Mouse (Mus musculus): ENCODE data around the gene Ptov1. TPM values are rescaled to one million over a fixed set of nuclear protein-coding genes. Genes with fewer than 3 reads are reported as not detected.
A peak's percentile ranks its signal among the peaks of the same experiment; 100 is the strongest.

The Ptov1 gene
- polyA plus RNA-seq, 1 experiment from 2014 or later, result 442 TPM

DNA sequence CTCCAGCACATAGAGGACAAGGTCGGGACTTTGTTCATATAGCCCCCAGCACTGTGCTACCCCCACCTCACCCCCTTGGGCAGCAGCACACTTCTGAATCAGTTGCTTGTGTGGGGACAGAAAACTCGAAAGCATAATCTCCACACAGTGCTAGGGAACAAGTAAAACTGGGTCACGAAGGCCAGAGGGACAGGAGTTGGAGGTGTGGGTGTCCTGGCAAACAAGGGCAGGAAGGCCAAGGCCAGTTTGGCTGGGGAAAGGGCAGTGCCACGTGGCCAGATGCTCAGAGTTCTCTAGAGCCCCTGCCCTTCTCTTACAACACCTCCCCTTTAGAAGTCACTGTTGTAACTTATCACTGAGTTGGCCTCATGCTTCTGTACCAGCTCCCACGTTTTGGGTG, 49.7 kb downstream of the Ptov1 start:
- Histone ChIP-seq H3K4me2 (replicated peaks) (no peak overlapping the region), H3K27ac (replicated peaks) (peak overlapping the region; percentile 39; the same call in 1 of the 2 replicates), H3K4me1 (peaks cover 56% of the 10 kb centered on the region), H3K9ac (no peak overlapping the region), H3K36me3 (no peaks in the 10 kb centered on the region), H3K27me3 (no peaks in the 10 kb centered on the region), H3K4me3 (replicated peaks) (no peak overlapping the region), H3K9me3 (replicated peaks) (no peaks in the 10 kb centered on the region)
- 45% methylated on average over 5 of the region's 5 CpGs for WGBS
- ATAC-seq (ENCODE audit: insufficient number of reproducible peaks, low FRiP score, low TSS enrichment, low read depth), result no peak

DNA sequence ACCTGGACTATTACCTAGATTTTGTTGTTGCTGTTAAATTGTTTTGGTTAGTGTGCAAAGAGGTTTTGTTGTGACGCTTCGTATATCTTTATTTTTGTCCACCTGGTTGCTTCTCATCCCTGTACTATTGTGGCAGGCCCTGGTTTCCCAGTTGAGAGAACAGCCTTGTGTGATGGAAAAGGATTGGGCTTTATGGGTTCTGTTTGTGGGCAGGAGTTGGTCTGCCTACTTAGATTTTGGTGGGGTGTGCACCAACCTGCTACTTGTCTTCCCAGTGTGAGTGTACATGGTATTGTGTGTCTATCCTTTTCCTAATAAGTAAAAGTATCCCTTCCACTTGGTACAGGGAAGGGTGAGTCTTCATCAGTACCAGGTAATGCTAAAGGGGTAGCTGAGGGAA, 50.2 kb downstream of the Ptov1 start:
- peak overlapping the region; percentile 39; the same call in 1 of the 2 replicates for H3K27ac ChIP-seq (replicated peaks)
- no peaks in the 10 kb centered on the region for H3K36me3 ChIP-seq
- no peaks in the 10 kb centered on the region for H3K9me3 ChIP-seq (replicated peaks)
- no peaks in the 10 kb centered on the region for H3K27me3 ChIP-seq
- H3K4me2 ChIP-seq (replicated peaks), result peak overlapping the region; percentile 71
- peak overlapping the region; percentile 87 for H3K4me3 ChIP-seq (replicated peaks)
- peak overlapping the region; percentile 24; the same call in 1 of the 2 replicates for H3K9ac ChIP-seq
- 92% methylated on average over 2 of the region's 2 CpGs for WGBS
- H3K4me1 ChIP-seq, result peaks cover 60% of the 10 kb centered on the region
- ATAC-seq (ENCODE audit: insufficient number of reproducible peaks, low FRiP score, low TSS enrichment, low read depth), result no peak

DNA sequence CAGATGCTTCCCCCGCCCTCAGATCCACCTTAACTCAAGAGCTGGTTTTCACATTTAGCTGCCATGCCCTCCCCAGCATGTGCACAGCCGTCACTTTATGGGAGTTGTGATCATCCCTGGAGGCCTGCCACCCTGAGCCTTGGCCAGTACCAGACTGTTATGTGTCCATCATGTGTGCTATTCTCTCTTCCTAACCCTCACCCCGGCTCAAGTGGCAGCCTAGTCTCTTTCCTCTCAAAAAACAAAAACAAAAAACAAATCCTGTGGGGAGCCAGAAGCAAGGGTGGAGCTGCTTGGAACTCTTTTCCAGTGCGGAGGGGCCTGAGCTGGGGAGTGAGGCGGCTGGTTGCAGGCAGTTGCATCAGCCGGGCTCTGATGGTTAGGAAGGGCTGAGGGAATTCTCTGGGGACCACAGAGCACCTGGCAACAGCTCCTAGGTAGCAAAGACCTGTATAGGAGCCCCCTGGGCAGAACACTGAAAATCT, 50.8 kb downstream of the Ptov1 start:
- Histone ChIP-seq H3K36me3 (peaks cover 4% of the 10 kb centered on the region; the same call in 1 of the 2 replicates), H3K9ac (peak overlapping the region; percentile 24), H3K4me2 (replicated peaks) (peak overlapping the region; percentile 71), H3K27me3 (no peaks in the 10 kb centered on the region), H3K4me3 (replicated peaks) (peak overlapping the region; percentile 87), H3K4me1 (peaks cover 58% of the 10 kb centered on the region), H3K9me3 (replicated peaks) (no peaks in the 10 kb centered on the region), H3K27ac (replicated peaks) (peak overlapping the region; percentile 39; the same call in 1 of the 2 replicates)
- 33% methylated on average over 6 of the region's 6 CpGs for WGBS
- no peak for ATAC-seq (ENCODE audit: insufficient number of reproducible peaks, low FRiP score, low TSS enrichment, low read depth)

DNA sequence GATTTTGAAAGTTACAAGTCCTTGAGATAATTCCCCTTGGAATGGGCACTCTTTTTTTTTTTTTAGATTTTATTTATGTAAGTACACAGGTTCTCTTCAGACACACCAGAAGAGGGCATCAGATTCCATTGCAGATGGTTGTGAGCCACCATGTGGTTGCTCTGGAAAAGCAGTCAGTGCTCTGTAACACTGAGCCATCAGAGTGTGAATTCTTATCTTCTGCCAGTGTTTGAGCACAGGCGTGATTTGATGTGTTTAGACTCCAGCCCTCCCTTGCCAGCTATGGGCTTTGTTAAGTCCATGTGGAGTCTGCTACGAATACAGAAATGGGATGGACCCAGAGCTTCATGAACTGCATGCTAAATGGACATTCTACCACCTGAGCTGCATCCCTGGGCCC, 51.4 kb downstream of the Ptov1 start:
- Histone ChIP-seq H3K36me3 (peaks cover 10% of the 10 kb centered on the region; the same call in 1 of the 2 replicates), H3K27ac (replicated peaks) (no peak overlapping the region), H3K9me3 (replicated peaks) (no peaks in the 10 kb centered on the region), H3K27me3 (no peaks in the 10 kb centered on the region), H3K4me3 (replicated peaks) (peak overlapping the region; percentile 87), H3K4me1 (peaks cover 52% of the 10 kb centered on the region), H3K9ac (no peak overlapping the region), H3K4me2 (replicated peaks) (peak overlapping the region; percentile 71)
- ATAC-seq (ENCODE audit: insufficient number of reproducible peaks, low FRiP score, low TSS enrichment, low read depth), result no peak
- 45% methylated on average over 2 of the region's 2 CpGs for WGBS

DNA sequence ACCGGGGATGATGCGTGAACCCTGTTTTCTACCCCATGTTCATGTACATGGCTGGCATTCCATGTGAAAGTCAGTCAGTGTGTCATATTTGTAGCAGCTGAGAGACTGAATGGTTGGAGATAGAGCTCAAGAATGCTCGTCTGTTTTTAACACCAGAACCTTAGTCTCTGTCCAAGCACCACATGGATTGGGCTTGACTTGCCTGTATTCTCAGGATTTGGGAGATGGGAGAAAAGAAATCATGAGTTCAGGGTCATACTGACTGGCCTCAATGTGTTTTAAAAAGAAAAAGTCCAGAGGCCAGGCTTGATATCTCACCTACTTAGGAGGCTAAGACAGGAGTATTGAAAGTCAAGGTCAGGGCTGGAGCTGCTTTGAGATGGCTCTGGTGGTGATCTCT, 52.1 kb downstream of the Ptov1 start:
- Histone ChIP-seq H3K27ac (replicated peaks) (peak overlapping the region; percentile 99; the same call in 1 of the 2 replicates), H3K4me2 (replicated peaks) (peak overlapping the region; percentile 71), H3K4me3 (replicated peaks) (peak overlapping the region; percentile 87), H3K9me3 (replicated peaks) (no peaks in the 10 kb centered on the region), H3K4me1 (peaks cover 47% of the 10 kb centered on the region), H3K36me3 (peaks cover 10% of the 10 kb centered on the region; the same call in 1 of the 2 replicates), H3K9ac (peak overlapping the region; percentile 86), H3K27me3 (no peaks in the 10 kb centered on the region)
- no peak for ATAC-seq (ENCODE audit: insufficient number of reproducible peaks, low FRiP score, low TSS enrichment, low read depth)
- WGBS, result 16% methylated on average over 3 of the region's 3 CpGs

DNA sequence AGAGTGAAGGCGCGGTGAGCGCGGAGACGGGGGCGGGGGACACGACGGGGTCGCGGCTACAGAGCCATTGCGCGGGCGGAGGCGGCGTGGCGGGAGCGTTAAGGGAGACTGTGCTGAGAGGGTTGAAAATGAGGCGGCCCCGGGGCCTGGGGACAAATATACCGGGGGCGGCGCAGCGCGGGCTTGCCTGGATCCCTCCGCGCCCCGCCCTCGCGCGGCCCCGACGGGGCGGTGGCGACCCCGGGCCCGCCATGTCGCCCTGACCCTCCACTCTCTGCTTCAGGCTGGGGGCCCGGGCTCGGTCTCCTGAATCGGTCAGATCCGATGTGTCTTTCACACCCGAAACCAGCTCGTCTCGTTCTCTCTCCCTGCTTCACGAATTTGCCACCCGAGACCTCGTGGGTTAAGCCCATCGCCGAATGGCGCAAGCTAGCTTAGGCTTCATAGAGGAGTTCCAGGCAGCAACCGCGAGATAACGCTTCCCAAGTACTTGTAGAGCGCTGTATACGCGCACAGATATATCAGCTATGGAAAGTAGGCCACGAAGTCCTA, 53.0 kb downstream of the Ptov1 start, which contains the start of gene Atf5:
Gene Atf5, minus strand, starts transcription at position 189 of the 552 bp plus-strand sequence.
- peaks cover 47% of the 10 kb centered on the region for H3K4me1 ChIP-seq
- under 1% methylated on average over 57 of the region's 57 CpGs for WGBS
- H3K4me3 ChIP-seq (replicated peaks), result peak within 1 kb of the TSS; percentile 87
- H3K4me2 ChIP-seq (replicated peaks), result peak within 1 kb of the TSS; percentile 71
- H3K27ac ChIP-seq (replicated peaks), result peak within 1 kb of the TSS; percentile 99
- H3K9ac ChIP-seq, result peak within 1 kb of the TSS; percentile 86
- no peaks in the 10 kb centered on the region for H3K27me3 ChIP-seq
- peaks cover 18% of the 10 kb centered on the region for H3K36me3 ChIP-seq
- H3K9me3 ChIP-seq (replicated peaks), result no peaks in the 10 kb centered on the region
- peak; percentile 55 for ATAC-seq (ENCODE audit: insufficient number of reproducible peaks, low FRiP score, low TSS enrichment, low read depth)

DNA sequence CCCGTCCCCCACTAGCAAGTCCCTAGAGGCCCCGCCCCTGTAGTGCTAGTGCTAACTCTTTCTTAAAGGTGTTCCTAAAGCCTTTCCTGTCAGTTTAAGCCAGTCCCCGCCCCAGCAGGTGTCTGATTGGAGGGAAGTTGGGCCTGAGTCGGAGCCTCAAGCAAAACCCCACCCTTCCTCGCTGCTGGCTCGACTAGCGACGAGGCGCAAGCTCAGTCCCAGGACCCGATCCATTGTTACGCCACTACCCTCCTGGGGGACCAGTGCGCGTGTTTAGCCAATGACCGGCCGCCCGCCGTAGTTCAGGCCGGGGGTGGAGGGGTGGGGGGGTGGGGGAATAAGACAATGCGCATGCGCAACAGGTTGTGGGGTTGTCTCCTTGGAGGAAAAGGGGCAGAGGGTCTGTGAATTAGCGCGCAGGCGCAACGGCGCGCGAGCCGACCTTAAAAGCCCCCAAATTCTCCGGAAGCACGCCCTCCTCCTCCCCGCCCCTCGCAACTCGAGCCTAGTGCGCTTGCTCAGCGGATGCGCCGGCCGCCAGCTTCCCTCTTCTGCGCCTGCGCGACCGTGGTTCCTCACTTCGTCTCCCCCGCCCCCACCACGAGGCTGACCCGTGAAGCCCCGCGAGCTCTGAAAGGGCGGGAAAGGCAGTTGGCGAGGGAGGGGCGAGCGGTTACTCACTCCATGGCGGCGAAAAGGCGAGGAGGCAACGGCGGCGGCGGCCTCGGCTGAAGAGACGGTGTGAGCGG, 53.7 kb downstream of the Ptov1 start, which contains the start of the genes Nup62 and Il4i1:
Gene Nup62, plus strand, starts transcription at position 368 of the 749 bp plus-strand sequence.
Gene Il4i1, plus strand, starts transcription at position 667 of the 749 bp plus-strand sequence.
- Histone ChIP-seq H3K4me3 (replicated peaks) (peak within 1 kb of the TSS; percentile 87), H3K4me1 (peaks cover 47% of the 10 kb centered on the region), H3K9me3 (replicated peaks) (no peaks in the 10 kb centered on the region), H3K27ac (replicated peaks) (peak within 1 kb of the TSS; percentile 99), H3K4me2 (replicated peaks) (peak within 1 kb of the TSS; percentile 71), H3K36me3 (peaks cover 24% of the 10 kb centered on the region), H3K9ac (peak within 1 kb of the TSS; percentile 86), H3K27me3 (no peaks in the 10 kb centered on the region)
- under 1% methylated on average over 62 of the region's 62 CpGs for WGBS
- peak; percentile 93 for ATAC-seq (ENCODE audit: insufficient number of reproducible peaks, low FRiP score, low TSS enrichment, low read depth)

DNA sequence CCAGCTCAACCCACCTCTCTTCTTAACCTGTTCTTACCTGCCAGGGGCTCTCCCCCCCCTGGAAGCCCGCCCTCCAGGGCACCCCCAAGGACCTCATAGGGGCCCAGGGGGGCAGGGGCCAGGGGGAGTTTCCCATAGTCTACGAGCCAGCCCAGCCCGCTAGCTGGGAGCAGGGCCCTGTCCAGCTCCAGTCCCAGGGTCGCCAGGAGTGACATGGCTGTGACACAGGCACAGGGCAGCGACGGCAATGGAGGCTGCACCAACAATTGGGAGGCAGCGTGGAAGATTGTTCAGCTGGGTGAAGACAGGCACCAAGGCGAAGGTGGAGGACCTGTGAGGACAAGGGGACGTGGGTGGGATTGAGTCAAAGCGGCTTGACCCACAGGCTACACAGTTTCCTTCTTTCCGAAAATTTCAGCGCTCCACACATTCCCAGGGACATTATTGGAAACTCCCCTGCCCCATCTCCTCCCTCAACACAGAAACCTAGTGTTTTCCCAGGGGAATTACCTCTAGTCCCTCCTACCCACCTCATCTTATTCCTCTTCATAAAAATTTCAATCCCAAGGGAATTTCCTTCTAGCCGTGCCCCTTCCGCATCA, 54.5 kb downstream of the Ptov1 start:
- Histone ChIP-seq H3K9me3 (replicated peaks) (no peaks in the 10 kb centered on the region), H3K27me3 (no peaks in the 10 kb centered on the region), H3K27ac (replicated peaks) (peak overlapping the region; percentile 99), H3K36me3 (peaks cover 27% of the 10 kb centered on the region), H3K4me3 (replicated peaks) (peak overlapping the region; percentile 87), H3K4me2 (replicated peaks) (peak overlapping the region; percentile 71), H3K9ac (peak overlapping the region; percentile 23), H3K4me1 (peaks cover 40% of the 10 kb centered on the region)
- no peak for ATAC-seq (ENCODE audit: insufficient number of reproducible peaks, low FRiP score, low TSS enrichment, low read depth)
- WGBS, result 30% methylated on average over 14 of the region's 14 CpGs

DNA sequence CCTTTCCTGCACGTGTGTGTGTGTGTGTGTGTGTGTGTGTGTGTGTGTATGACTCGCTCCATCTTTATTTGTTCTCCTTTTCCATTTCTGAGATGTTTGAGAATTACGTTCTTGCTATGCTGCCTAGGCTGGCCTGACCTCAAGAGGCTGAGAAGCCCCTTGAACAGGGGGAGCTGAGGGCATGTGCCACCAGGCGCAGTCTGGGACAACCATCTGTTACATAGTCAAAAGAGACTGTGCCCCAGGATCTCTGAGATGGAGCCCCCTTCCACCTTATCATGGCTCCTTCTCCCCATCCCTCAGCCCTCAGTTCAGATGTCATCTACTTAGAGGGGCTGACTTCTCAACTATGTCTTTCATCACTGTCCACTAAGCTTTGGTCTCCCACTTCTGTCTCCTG, 55.2 kb downstream of the Ptov1 start:
- no peaks in the 10 kb centered on the region for H3K9me3 ChIP-seq (replicated peaks)
- WGBS, result 93% methylated on average over 4 of the region's 4 CpGs
- H3K27me3 ChIP-seq, result no peaks in the 10 kb centered on the region
- no peak overlapping the region for H3K27ac ChIP-seq (replicated peaks)
- peaks cover 27% of the 10 kb centered on the region for H3K36me3 ChIP-seq
- no peak for ATAC-seq (ENCODE audit: insufficient number of reproducible peaks, low FRiP score, low TSS enrichment, low read depth)
- peaks cover 34% of the 10 kb centered on the region for H3K4me1 ChIP-seq
- H3K4me3 ChIP-seq (replicated peaks), result no peak overlapping the region
- peak overlapping the region; percentile 71; the same call in 1 of the 2 replicates for H3K4me2 ChIP-seq (replicated peaks)
- H3K9ac ChIP-seq, result no peak overlapping the region

DNA sequence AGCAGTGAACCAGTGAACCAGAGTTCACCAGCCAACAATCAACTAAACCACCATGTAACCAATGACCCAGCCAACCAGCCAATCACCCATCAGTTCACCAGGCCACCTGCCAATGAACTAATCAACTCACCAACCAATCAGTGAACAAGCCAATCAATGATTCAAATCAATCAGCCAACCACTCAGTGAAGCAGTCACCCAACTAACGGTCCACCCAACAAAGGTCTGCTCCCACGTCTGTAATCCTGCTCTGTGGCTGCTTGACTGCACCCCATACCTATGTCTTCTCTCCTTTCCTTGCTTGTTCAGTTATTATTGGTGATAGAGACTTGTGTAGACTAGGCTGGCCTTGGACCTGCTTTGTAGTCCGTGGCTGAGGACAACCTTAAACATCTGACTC, 55.6 kb downstream of the Ptov1 start:
- Histone ChIP-seq H3K4me1 (peaks cover 29% of the 10 kb centered on the region), H3K27ac (replicated peaks) (no peak overlapping the region), H3K9ac (no peak overlapping the region), H3K27me3 (no peaks in the 10 kb centered on the region), H3K4me2 (replicated peaks) (no peak overlapping the region), H3K36me3 (peaks cover 27% of the 10 kb centered on the region), H3K4me3 (replicated peaks) (no peak overlapping the region), H3K9me3 (replicated peaks) (no peaks in the 10 kb centered on the region)
- ATAC-seq (ENCODE audit: insufficient number of reproducible peaks, low FRiP score, low TSS enrichment, low read depth), result no peak
- 91% methylated on average over 3 of the region's 3 CpGs for WGBS
